ENCODE assay signal across 11 mouse cellular contexts in genomic region chr14:62311672-62312071, GRCm38 (mm10). TPM values are rescaled to one million over a fixed set of nuclear protein-coding genes. Genes with fewer than 3 reads are reported as not detected.
"Had no signal": no experiment of that assay in that cellular context is flagged by ENCODE, and none has a peak within 500 bp of the region (broad histone marks: within the 10 kb centered on the region; RNA-seq: fewer than 3 reads in every experiment).

No protein-coding gene starts in this region.

- DNase-seq: lung, adult 18-20 months; lung, embryonic 14.5 days; lung, postnatal 10 days; lung, postnatal 4 days; midbrain, embryonic 14.5 days; right cerebral cortex, postnatal 14 days; thymus, adult 2 months; thymus, postnatal 25 days; thymus, postnatal 4 days had no signal

RNA-seq across cellular contexts. Expression of gene Dleu7, which starts 18.8 kb away (rescaled TPM):
- total RNA-seq: monocyte, adult 5-6 weeks; neutrophil, adult 5-6 weeks had no signal
